Mouse (Mus musculus): ENCODE data around the gene Rtkn2. TPM values are rescaled to one million over a fixed set of nuclear protein-coding genes. Genes with fewer than 3 reads are reported as not detected.

Gene Rtkn2
- total RNA-seq (2022) = under 1 TPM; 0.46 to 0.75 (median 0.57) TPM

GRCm38 (mm10) chr10:67979401-67980157 lies at the start of gene Rtkn2:
Gene Rtkn2 (plus strand): TSS chr10:67979570.
- peak; percentile 57 to 72 for DNase-seq (ENCODE audit: low spot score in 2 of 2)

GRCm38 (mm10) chr10:67931328-67931727 lies 48.0 kb upstream of the Rtkn2 start:
- DNase-seq (ENCODE audit: low spot score in 2 of 2) = no peak

GRCm38 (mm10) chr10:67932780-67933179 lies 46.6 kb upstream of the Rtkn2 start:
- DNase-seq (ENCODE audit: low spot score in 2 of 2) = no peak

DNA sequence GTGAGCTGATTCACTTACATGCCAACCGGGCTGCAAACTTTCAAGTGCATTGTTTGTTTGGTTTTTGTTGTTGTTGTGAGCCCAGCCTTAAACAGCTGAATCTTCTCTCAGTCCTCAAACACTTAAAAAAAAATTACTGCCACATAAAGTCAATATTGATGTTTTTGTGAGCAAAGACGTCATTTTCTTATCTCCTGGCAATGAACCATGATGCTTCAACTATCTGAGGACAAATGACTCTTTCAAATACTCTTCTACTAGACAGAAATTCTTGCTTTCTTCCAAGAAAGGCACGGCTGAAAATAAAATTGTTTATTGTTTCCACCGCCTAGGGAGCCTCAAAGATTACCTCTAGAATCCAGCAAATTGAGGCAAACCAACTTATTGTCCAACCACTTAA lies 42.4 kb upstream of the Rtkn2 start:
- no peak for DNase-seq (ENCODE audit: low spot score in 2 of 2)

DNA sequence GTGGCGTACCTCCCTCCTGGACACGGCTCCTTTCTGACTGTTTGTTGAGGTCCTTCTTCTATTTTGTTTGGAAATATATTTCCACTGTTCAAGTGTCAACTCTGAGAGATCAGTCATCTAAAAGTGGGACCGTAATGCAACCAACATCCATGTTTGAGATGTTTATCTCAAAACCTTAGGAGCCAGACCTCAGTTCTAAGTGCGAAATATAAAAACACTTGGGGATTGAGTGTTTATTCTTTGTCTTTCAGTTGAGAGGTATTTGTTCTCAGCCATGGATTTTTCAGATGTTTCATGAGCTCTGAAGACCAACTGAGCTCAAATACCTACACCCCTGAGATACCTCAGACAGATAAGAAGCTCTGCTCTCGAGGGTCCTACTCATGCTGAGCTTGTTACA lies 41.6 kb upstream of the Rtkn2 start:
- no peak for DNase-seq (ENCODE audit: low spot score in 2 of 2)

DNA sequence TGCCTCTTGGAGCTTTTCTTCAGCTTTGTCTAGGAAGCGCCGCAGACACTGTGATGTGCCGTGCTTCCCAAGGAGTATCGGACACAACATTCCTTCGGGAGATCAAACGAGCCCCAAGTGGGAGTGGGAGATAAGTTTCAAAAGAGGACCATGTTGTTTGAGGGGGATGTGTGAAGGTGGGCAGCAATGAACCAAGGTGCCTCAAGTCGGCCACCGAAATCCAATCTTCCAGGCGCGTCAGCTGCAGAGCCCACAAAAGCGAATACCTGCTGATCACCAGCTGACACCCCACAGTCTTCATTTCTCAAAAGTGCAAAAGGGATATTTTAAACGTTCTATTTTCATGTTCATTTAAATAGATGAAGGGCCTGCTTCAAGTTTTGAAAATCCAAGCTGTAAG lies 39.8 kb upstream of the Rtkn2 start:
- DNase-seq (ENCODE audit: low spot score in 2 of 2) = no peak

DNA sequence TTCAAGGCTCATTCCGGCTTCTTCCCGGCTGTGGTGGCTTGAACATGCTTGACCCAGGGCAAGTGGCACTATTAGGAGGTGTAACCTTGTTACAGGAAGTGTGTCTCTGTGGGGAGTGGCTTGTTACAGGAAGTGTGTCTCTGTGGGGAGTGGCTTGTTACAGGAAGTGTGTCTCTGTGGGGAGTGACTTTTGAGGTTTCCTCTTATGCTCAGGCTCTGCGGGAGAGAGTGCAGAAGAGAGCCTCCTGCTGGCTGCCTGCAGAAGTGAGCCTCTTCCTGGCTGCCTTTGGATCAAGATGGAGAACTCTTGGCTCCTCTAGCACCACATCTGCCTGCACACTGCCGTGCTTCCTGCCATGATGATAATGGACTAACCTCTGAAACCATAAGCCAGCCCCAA lies 35.9 kb upstream of the Rtkn2 start:
- DNase-seq (ENCODE audit: low spot score in 2 of 2) = no peak

- no peak for DNase-seq (ENCODE audit: low spot score in 2 of 2)
These were observed 29.2 kb upstream of the Rtkn2 start for GRCm38 (mm10) chr10:67950059-67950748.

- DNase-seq (ENCODE audit: low spot score in 2 of 2) = no peak
These were observed 27.7 kb upstream of the Rtkn2 start for GRCm38 (mm10) chr10:67951690-67952089.

GRCm38 (mm10) chr10:67955982-67956381 lies 23.4 kb upstream of the Rtkn2 start:
- DNase-seq (ENCODE audit: low spot score in 2 of 2) = no peak

GRCm38 (mm10) chr10:67959982-67960381 lies 19.4 kb upstream of the Rtkn2 start:
- no peak for DNase-seq (ENCODE audit: low spot score in 2 of 2)

DNA sequence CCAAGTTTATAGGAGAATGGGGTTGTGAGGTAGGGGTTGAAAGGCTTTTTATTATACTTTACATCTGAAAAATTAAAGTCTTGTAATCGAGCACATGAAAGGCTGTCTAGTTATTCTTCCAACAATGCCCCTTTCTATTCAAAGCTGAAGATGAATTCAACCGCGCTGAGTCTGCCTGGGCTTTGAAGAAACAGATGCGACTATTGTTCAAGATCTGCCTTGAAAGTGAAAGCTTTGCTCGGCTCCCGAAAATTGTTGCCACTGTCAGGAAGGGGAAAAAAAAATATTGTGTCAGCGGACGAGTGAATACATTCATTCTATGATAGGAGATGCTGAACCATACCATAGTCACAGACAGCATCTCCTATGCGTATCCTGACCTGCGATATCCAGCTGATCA lies 16.9 kb upstream of the Rtkn2 start:
- DNase-seq (ENCODE audit: low spot score in 2 of 2) = no peak

- no peak for DNase-seq (ENCODE audit: low spot score in 2 of 2)
These were observed 15.3 kb upstream of the Rtkn2 start for GRCm38 (mm10) chr10:67964060-67964459.

- DNase-seq (ENCODE audit: low spot score in 2 of 2) = no peak
These were observed 14.0 kb upstream of the Rtkn2 start for GRCm38 (mm10) chr10:67965251-67965986.

GRCm38 (mm10) chr10:67966102-67966501 lies 13.3 kb upstream of the Rtkn2 start:
- no peak for DNase-seq (ENCODE audit: low spot score in 2 of 2)

GRCm38 (mm10) chr10:67966983-67967382 lies 12.4 kb upstream of the Rtkn2 start:
- no peak for DNase-seq (ENCODE audit: low spot score in 2 of 2)

DNA sequence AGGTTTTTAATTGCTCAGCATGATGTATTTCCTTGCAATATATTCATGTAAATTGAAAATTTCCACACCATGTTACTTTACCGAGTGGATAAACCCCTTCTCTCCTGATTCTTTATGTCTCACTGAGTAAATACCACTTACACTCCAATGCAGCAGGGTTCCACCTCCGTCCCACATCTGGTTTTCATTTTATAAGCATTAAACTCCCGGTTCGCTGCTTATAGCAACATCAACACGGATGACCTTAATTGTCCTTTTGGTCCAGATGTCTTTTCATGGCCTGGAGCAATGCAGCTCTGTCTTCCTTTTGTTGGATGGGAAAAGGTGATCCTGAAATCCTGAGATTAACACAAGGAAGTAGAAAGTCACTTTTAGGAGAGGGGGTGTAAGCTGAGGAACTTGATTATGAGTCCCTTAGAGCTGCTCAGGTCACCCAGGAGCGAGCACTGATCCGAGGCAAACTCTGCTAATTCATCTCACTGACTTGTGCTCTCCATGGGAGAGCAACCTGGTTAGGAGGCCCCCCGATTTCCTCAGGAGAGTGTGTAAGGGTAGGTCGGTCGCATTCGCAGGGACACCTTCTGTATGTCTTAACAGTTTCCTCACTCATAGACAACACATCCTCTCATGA lies 8.1 kb upstream of the Rtkn2 start:
- DNase-seq (ENCODE audit: low spot score in 2 of 2) = no peak

- no peak for DNase-seq (ENCODE audit: low spot score in 2 of 2)
These were observed 2.1 kb upstream of the Rtkn2 start for GRCm38 (mm10) chr10:67977271-67977670.

DNA sequence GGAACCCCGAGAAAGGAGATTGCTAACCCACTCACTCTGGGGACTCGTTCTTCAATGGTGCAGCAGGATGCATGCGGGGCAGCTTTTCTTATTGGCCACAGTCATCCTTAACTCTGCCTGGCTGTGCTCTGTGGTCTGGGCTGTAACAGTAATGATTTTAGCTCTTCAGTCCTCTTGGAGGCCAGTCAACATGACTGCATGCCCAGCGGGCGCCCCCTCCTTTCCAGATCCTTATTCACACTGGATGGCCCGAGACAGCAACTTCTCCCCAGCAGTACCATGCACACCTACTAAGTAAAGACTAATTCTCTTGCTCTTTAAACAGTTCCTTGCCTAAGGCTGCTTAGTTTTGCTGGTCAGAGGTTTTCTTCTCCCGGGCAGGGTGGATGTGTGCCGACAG lies 4.4 kb downstream of the Rtkn2 start:
- no peak for DNase-seq (ENCODE audit: low spot score in 2 of 2)

DNA sequence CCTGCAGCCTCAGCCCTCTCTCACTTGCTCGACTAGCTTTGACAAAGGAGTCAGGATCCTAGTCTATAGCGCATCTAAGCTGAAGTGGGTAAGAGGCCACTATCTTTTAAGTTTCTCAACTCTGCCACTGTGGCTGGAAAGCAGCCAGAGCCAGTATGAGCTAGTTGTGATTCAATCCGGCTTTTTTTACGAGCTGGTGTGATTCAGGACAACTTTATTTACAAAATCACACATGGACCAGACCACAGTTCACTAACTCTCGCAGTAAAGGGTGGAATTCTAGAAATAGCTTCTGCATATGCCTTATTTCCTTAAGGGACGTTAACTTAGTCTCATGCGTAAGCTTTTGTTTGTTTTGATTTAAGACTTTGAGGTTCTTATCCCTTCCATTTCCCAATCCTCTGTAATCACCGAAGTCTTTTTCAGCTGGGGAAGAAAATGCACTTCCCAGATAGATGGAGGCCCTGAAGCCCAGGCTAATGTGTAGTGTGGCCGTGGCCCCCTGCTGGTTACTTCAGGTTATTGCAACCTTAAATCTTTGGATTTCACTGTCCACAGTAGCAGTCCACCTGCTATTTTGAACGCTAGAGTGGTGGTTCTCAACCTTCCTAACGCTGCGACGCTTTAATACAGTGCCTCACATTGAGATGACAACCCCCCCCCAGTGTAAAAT lies 5.0 kb downstream of the Rtkn2 start:
- no peak for DNase-seq (ENCODE audit: low spot score in 2 of 2)

DNA sequence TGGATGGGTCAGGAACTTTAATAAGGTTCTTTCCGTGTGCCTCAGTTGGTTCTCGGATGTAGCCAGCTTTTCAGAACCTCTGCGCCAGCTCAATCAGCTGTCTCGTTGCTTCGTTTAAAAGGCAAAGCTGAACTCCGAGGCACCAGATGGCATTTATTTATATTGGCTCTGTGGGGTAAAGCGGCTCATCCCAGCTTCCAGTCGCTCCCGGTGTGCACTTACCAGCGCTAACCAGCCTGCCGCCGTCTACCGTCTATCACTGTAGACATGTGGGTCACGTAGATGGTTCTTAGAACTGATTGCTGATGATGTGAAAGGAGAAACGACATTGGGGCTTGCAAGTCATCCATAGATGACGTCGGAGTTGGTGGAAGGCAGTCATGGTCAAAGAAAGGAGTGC lies 5.7 kb downstream of the Rtkn2 start:
- no peak for DNase-seq (ENCODE audit: low spot score in 2 of 2)

All from gastrocnemius, adult 8-10 months (tissue).